Mouse (Mus musculus): ENCODE data around the gene Akain1. TPM values are rescaled to one million over a fixed set of nuclear protein-coding genes. Genes with fewer than 3 reads are reported as not detected.

The Akain1 gene
- total and polyA plus RNA-seq, 2 experiments from 2014 or later: not detected

DNA sequence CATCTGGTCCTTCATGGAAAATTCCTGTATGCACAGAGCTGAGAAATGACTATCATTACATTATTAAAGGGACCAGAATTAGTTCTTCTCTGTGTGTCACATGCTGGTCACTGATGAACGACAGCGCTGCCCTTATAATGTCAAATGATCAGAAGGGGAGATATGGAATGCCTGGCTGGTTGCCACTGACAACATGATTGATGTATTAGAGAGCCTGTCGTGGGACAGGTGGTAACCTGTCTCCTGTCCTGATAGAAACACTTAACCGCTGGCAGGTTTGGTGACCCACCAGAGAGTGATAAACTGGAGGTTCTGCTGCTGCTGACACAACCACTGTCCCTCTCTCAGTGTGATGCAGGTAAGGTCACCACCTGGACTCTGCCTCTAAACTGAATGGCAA is 40.1 kb downstream of the Akain1 start:
- no peaks in the 10 kb centered on the region for H3K4me1 ChIP-seq (ENCODE audit: control insufficient read depth, insufficient read depth)

GRCm38 (mm10) chr17:69487116-69487515 is 48.0 kb downstream of the Akain1 start:
- ATAC-seq (ENCODE audit: insufficient read depth, low read depth): no peak

More for the DNA sequence above, 40.1 kb downstream of the Akain1 start:
- Histone ChIP-seq H3K27ac (ENCODE audit: low read depth) (no peak overlapping the region), H3K4me3 (ENCODE audit: low read depth, low read length) (no peak overlapping the region), H3K9ac (replicated peaks; ENCODE audit: low read depth, low read length) (no peak overlapping the region), H3K36me3 (replicated peaks; ENCODE audit: control insufficient read depth, insufficient read depth, low read length) (no peaks in the 10 kb centered on the region), H3K4me2 (ENCODE audit: low read depth, low read length) (no peak overlapping the region), H3K27me3 (ENCODE audit: control insufficient read depth, insufficient read depth, low read length) (no peaks in the 10 kb centered on the region), H3K9me3 (replicated peaks; ENCODE audit: control insufficient read depth, low read length) (no peaks in the 10 kb centered on the region)
- DNase-seq (ENCODE audit: low spot score): no peak
- 51% methylated on average over 4 of the region's 4 CpGs for WGBS
- no peak for ATAC-seq (ENCODE audit: insufficient read depth, low read depth)
- TF ChIP-seq EP300 (IDR thresholded peaks at IDR 0.05; ENCODE audit: low read depth) (no peak), CTCF (IDR thresholded peaks at IDR 0.05; ENCODE audit: low read depth) (no peak)

GRCm38 (mm10) chr17:69487884-69488283 is 48.8 kb downstream of the Akain1 start:
- Histone ChIP-seq H3K9me3 (replicated peaks; ENCODE audit: control insufficient read depth, low read length) (no peaks in the 10 kb centered on the region), H3K27ac (ENCODE audit: low read depth) (no peak overlapping the region), H3K4me2 (ENCODE audit: low read depth, low read length) (no peak overlapping the region), H3K27me3 (ENCODE audit: control insufficient read depth, insufficient read depth, low read length) (no peaks in the 10 kb centered on the region), H3K4me1 (ENCODE audit: control insufficient read depth, insufficient read depth) (no peaks in the 10 kb centered on the region), H3K36me3 (replicated peaks; ENCODE audit: control insufficient read depth, insufficient read depth, low read length) (no peaks in the 10 kb centered on the region), H3K9ac (replicated peaks; ENCODE audit: low read depth, low read length) (no peak overlapping the region), H3K4me3 (ENCODE audit: low read depth, low read length) (no peak overlapping the region)
- TF ChIP-seq CTCF (IDR thresholded peaks at IDR 0.05; ENCODE audit: low read depth) (no peak), EP300 (IDR thresholded peaks at IDR 0.05; ENCODE audit: low read depth) (no peak)
- no peak for DNase-seq (ENCODE audit: low spot score)
- ATAC-seq (ENCODE audit: insufficient read depth, low read depth): no peak
- 84% methylated on average over 6 of the region's 6 CpGs for WGBS

More at GRCm38 (mm10) chr17:69487116-69487515, 48.0 kb downstream of the Akain1 start:
- TF ChIP-seq EP300 (IDR thresholded peaks at IDR 0.05; ENCODE audit: low read depth): no peak
- no peak for TF ChIP-seq CTCF (IDR thresholded peaks at IDR 0.05; ENCODE audit: low read depth)
- 81% methylated on average over 12 of the region's 12 CpGs for WGBS
- no peaks in the 10 kb centered on the region for H3K27me3 ChIP-seq (ENCODE audit: control insufficient read depth, insufficient read depth, low read length)
- no peaks in the 10 kb centered on the region for H3K4me1 ChIP-seq (ENCODE audit: control insufficient read depth, insufficient read depth)
- H3K9me3 ChIP-seq (replicated peaks; ENCODE audit: control insufficient read depth, low read length): no peaks in the 10 kb centered on the region
- no peak for DNase-seq (ENCODE audit: low spot score)
- H3K4me3 ChIP-seq (ENCODE audit: low read depth, low read length): no peak overlapping the region
- H3K36me3 ChIP-seq (replicated peaks; ENCODE audit: control insufficient read depth, insufficient read depth, low read length): no peaks in the 10 kb centered on the region
- H3K9ac ChIP-seq (replicated peaks; ENCODE audit: low read depth, low read length): no peak overlapping the region
- H3K4me2 ChIP-seq (ENCODE audit: low read depth, low read length): no peak overlapping the region
- H3K27ac ChIP-seq (ENCODE audit: low read depth): no peak overlapping the region

GRCm38 (mm10) chr17:69488826-69489225 is 49.7 kb downstream of the Akain1 start:
- Histone ChIP-seq H3K4me2 (ENCODE audit: low read depth, low read length) (no peak overlapping the region), H3K4me1 (ENCODE audit: control insufficient read depth, insufficient read depth) (no peaks in the 10 kb centered on the region), H3K36me3 (replicated peaks; ENCODE audit: control insufficient read depth, insufficient read depth, low read length) (no peaks in the 10 kb centered on the region), H3K27me3 (ENCODE audit: control insufficient read depth, insufficient read depth, low read length) (no peaks in the 10 kb centered on the region), H3K9ac (replicated peaks; ENCODE audit: low read depth, low read length) (no peak overlapping the region), H3K4me3 (ENCODE audit: low read depth, low read length) (no peak overlapping the region), H3K9me3 (replicated peaks; ENCODE audit: control insufficient read depth, low read length) (no peaks in the 10 kb centered on the region), H3K27ac (ENCODE audit: low read depth) (no peak overlapping the region)
- TF ChIP-seq EP300 (IDR thresholded peaks at IDR 0.05; ENCODE audit: low read depth) (no peak), CTCF (IDR thresholded peaks at IDR 0.05; ENCODE audit: low read depth) (no peak)
- DNase-seq (ENCODE audit: low spot score) (no peak), ATAC-seq (ENCODE audit: insufficient read depth, low read depth) (no peak)
- 84% methylated on average over 5 of the region's 5 CpGs for WGBS

- DNase-seq (ENCODE audit: low spot score): no peak
- Histone ChIP-seq H3K27me3 (ENCODE audit: control insufficient read depth, insufficient read depth, low read length) (no peaks in the 10 kb centered on the region), H3K9me3 (replicated peaks; ENCODE audit: control insufficient read depth, low read length) (no peaks in the 10 kb centered on the region), H3K36me3 (replicated peaks; ENCODE audit: control insufficient read depth, insufficient read depth, low read length) (no peaks in the 10 kb centered on the region), H3K9ac (replicated peaks; ENCODE audit: low read depth, low read length) (no peak overlapping the region), H3K4me3 (ENCODE audit: low read depth, low read length) (no peak overlapping the region), H3K4me2 (ENCODE audit: low read depth, low read length) (no peak overlapping the region), H3K4me1 (ENCODE audit: control insufficient read depth, insufficient read depth) (no peaks in the 10 kb centered on the region), H3K27ac (ENCODE audit: low read depth) (no peak overlapping the region)
- ATAC-seq (ENCODE audit: insufficient read depth, low read depth): no peak
- no peak for TF ChIP-seq EP300 (IDR thresholded peaks at IDR 0.05; ENCODE audit: low read depth)
- TF ChIP-seq CTCF (IDR thresholded peaks at IDR 0.05; ENCODE audit: low read depth): no peak
- WGBS: 86% methylated on average over 6 of the region's 6 CpGs
These were observed 53.2 kb downstream of the Akain1 start for GRCm38 (mm10) chr17:69492368-69492767.

- ATAC-seq (ENCODE audit: insufficient read depth, low read depth) (no peak), DNase-seq (ENCODE audit: low spot score) (no peak)
- H3K9me3 ChIP-seq (replicated peaks; ENCODE audit: control insufficient read depth, low read length): no peaks in the 10 kb centered on the region
- H3K36me3 ChIP-seq (replicated peaks; ENCODE audit: control insufficient read depth, insufficient read depth, low read length): no peaks in the 10 kb centered on the region
- WGBS: 31% methylated on average over 2 of the region's 2 CpGs
- H3K4me2 ChIP-seq (ENCODE audit: low read depth, low read length): no peak overlapping the region
- H3K27ac ChIP-seq (ENCODE audit: low read depth): no peak overlapping the region
- no peak overlapping the region for H3K9ac ChIP-seq (replicated peaks; ENCODE audit: low read depth, low read length)
- no peak for TF ChIP-seq CTCF (IDR thresholded peaks at IDR 0.05; ENCODE audit: low read depth)
- TF ChIP-seq EP300 (IDR thresholded peaks at IDR 0.05; ENCODE audit: low read depth): no peak
- no peaks in the 10 kb centered on the region for H3K27me3 ChIP-seq (ENCODE audit: control insufficient read depth, insufficient read depth, low read length)
- no peaks in the 10 kb centered on the region for H3K4me1 ChIP-seq (ENCODE audit: control insufficient read depth, insufficient read depth)
- no peak overlapping the region for H3K4me3 ChIP-seq (ENCODE audit: low read depth, low read length)
These were observed 56.4 kb downstream of the Akain1 start for GRCm38 (mm10) chr17:69495531-69495930.

Data from heart, postnatal 0 days (tissue).